Mouse (Mus musculus): ENCODE results near the gene Chac1. TPM values are rescaled to one million over a fixed set of nuclear protein-coding genes. Genes with fewer than 3 reads are reported as not detected.

The Chac1 gene
- 1 to 10 TPM; 6.4 to 7.1 TPM for total RNA-seq (2021)

DNA sequence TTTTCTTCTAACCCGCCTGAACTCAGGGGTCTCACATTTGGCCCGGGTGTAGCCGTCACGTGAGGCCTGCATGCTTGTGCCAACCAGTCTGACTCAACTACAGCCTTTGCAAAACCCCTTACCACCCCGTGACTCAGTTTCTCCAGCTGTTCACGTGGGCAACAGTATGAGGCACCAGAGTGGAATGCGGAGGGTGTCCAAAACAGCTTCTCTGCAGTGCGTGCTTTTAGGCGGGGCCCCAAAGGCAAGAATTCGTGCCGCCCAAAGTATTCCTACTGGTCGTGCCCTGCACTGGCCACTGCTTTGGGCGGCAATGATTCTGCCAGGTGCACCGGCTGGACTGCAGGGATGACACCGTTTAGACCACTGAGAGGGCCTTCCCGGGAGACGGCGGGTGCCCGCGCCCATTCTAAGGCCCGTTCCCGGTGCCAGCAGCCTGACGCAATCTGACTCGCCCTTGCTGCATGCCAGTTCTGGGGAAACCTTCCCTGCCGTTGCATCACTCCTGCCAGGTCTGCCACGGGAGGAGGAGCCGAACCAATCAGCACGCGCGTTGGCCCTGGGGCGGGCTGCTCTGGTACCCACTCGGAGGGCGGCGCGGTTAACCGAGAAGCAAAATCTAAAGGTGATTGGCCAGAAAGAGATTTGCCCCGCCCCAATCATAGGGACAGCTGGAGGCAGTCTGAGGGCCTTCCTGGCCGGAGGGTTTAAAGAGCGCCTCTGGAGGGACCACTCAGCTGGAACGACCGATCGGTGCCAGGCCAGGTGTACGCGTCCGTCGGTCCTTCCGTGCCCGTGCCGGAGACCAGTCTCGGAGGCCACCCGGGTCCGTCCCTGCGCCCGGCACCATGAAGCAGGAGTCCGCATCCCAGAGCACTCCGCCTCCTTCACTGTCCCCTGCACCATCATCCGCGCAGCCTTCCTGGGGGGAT, at the start of gene Chac1:
Gene Chac1 (plus strand): TSS at position 675 of the 932 bp plus-strand sequence.
- peak; percentile 83 to 84 for DNase-seq (ENCODE audit: extremely low spot score in 1 of 2, low spot score in 1 of 2)

DNA sequence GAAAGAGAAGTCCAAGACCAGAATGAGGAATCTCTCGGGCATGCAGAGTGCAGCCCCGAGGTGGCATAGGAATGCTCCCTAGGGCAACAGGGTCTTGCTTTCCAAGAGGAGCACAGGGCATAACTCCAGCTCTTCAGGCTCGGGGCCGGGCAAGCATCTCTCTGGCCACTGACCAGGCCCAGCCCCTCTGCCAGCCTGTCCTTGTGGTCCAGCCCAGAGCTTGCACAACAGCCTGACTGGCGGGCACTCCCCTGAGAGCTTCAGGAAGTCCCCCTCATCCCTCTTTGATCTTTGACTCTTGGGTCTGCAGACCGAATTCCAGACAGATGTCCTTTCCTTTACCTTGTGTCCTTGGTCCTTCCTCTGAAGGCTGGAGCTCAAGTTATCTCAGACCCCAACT, 48.2 kb upstream of the Chac1 start:
- DNase-seq (ENCODE audit: extremely low spot score in 1 of 2, low spot score in 1 of 2), result no peak

- DNase-seq (ENCODE audit: extremely low spot score in 1 of 2, low spot score in 1 of 2), result no peak
Measured at GRCm38 (mm10) chr2:119304391-119304790, 46.6 kb upstream of the Chac1 start.

DNA sequence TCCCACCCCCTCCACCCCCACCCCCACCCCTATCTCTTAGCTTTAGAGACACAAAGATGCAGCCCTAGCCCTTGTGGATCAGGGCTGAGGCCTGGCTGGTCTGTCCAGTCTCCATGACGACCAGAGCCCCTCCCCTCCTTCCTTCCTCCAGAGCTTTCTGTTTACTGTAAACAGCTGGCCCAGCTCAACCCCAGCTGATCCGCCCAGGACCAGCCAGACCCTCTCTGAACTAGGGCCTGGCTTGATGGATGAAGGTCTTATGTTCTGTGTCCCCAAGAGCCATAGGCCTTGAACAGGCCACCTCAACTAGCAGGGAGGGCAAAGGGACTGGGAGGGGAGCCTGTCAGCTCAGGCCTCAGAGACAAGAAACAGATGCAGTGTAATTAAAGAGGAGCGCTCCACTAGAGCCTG, 46.2 kb upstream of the Chac1 start:
- DNase-seq (ENCODE audit: extremely low spot score in 1 of 2, low spot score in 1 of 2), result no peak

DNA sequence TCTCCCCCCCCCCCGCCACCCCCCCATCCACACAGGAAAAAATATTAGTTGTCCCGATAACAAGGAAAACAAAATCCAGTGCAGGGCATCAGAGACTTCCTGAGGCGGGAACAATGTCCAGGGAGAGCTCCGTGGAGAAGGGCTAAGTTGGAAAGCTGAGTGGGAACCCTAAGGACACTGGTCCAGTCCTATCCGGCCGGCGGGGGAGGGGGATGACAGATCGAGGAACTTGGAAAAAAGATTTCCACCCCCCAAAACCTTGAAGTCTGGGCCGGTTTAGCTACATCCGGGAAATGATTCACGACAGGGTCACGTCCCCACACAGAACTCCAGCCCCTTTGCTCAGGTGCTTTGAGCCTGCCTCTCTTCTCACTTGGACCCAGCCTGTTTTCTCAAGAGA, 39.5 kb upstream of the Chac1 start:
- DNase-seq (ENCODE audit: extremely low spot score in 1 of 2, low spot score in 1 of 2), result no peak

DNA sequence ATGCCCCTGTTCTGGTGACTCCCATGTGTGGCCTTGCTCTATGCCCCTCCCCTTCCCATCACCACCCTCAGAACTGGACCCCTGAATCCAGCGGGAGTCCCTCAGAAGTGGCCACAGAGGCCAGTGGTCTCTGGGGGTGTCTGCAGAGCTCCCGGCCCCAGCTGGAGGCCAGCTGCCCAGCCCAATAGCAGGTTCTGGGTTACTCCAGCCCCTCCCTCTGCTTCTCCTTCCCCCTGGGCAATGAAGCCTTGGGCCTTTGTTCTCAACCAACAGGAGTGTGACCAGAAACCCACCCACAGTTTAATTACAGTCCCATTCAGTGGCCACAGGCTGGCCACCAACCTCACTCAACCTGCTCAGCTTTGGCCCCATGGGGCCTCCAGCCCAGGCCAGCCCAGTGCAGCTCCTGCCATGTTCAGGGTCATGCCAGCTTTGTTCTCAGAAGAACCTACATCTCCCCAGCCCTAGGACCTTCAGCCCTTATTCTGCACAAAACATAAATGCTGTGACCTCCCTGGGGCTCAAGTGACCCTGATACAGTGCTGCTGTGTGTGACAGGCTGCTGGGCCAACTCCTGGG, 38.6 kb upstream of the Chac1 start:
- no peak for DNase-seq (ENCODE audit: extremely low spot score in 1 of 2, low spot score in 1 of 2)

DNA sequence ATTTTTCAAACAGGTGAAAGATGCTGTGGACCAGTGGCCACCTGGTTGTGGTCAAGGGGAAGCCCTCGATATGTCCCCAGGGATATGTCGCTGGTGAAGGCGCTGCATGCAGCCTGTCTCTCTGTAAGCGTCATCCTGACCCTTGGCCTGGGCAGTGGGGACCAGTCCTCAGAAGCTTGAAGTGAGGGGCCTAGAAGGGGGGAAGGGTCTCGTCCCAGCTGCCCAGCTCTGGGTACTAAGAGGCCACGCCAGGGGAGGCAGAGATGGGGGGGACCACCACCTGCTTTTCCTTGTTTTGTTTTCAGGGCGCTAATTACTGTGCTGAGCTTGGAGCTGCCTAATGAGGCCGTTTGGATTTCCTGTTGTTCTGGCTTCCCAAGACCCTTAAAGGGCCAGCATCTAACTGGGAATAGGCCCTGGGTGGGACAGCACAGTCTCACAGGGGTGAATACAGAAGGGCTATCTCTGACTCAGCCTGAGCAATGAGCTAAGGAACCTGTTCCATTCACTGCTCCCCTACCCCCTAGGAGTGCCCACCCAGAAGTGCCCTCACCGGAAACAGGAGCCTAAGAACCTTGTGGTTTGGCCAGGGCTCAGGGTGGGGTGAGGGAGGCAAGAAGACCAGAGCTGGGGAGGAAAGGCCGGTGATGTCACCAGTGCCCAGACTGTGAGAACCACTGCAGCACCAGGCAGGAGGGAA, 37.1 kb upstream of the Chac1 start:
- no peak for DNase-seq (ENCODE audit: extremely low spot score in 1 of 2, low spot score in 1 of 2)

- DNase-seq (ENCODE audit: extremely low spot score in 1 of 2, low spot score in 1 of 2), result no peak
Measured at GRCm38 (mm10) chr2:119314742-119315310, 36.2 kb upstream of the Chac1 start.

DNA sequence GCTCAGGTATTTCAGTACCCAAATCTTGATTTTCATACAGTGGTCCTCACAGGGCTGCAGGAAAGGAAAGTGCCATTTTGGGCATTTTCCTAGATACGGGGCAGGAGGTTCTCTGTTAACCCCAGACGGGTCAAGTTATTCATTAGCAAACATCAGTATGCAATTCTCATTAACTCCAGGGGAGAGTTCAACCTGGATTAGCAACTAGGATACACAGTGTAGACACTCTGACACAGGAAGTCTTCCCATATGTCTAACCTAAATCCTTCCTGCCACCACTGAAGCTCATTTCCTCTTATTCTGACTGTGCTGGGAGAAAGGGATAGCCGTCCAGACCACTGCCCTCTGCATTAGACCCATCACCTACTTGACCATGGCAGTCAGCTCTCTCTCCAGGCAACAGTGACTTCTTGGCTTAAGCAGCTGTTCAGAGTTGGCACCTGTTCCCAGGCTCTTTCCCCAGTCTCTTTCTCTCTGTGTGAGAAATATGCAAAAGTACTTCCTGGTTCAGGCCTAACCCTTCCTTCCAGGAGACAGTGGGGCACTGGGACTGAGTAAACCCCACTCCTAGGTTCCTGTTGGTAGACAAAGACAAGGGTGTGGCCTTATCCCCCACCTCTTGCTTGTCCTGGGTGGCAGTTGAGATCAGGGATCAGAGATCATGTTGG, 32.9 kb upstream of the Chac1 start:
- no peak for DNase-seq (ENCODE audit: extremely low spot score in 1 of 2, low spot score in 1 of 2)

- DNase-seq (ENCODE audit: extremely low spot score in 1 of 2, low spot score in 1 of 2), result no peak
Measured at GRCm38 (mm10) chr2:119320571-119320970, 30.5 kb upstream of the Chac1 start.

GRCm38 (mm10) chr2:119321771-119322586, 29.1 kb upstream of the Chac1 start:
- no peak for DNase-seq (ENCODE audit: extremely low spot score in 1 of 2, low spot score in 1 of 2)

GRCm38 (mm10) chr2:119322587-119323300, 28.3 kb upstream of the Chac1 start:
- DNase-seq (ENCODE audit: extremely low spot score in 1 of 2, low spot score in 1 of 2), result peak in 1 of 2 experiments; percentile 49

GRCm38 (mm10) chr2:119323866-119324575, 27.0 kb upstream of the Chac1 start:
- no peak for DNase-seq (ENCODE audit: extremely low spot score in 1 of 2, low spot score in 1 of 2)

DNA sequence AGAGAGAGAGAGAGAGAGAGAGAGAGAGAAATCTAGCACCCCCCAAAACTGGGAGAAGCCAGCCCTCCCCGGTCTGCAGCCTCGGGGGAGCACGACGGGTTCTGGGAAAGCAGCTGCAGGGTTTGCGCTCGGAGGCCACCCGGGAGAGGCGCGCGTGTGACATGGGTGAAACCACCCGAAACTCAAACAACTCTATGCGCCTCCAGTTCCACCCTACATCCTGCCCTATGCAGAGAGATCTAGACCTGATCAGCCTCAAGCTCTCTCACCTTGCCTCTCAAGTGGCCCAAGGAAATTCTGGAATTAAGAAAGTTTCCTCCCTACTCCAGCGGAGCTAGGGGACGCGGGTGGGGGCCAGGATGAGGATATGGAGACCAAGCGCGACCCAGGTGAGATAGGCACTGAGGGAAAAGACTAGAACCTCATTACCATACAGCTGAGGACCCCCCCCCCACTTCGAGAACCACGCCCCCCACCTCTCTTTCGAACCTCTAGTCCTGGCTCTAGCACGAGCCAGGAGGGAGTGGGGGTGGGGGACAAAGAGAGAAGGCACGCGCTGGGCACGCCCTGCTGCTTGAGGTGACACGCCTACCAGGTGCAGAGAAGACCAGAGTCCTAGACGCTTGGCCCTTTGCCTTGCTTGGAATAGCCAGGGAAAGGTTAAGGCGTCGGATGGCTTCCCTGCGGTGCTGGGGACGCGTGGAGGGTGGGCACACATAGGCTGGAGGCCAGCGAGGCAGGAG, 26.3 kb upstream of the Chac1 start:
- DNase-seq (ENCODE audit: extremely low spot score in 1 of 2, low spot score in 1 of 2), result no peak

DNA sequence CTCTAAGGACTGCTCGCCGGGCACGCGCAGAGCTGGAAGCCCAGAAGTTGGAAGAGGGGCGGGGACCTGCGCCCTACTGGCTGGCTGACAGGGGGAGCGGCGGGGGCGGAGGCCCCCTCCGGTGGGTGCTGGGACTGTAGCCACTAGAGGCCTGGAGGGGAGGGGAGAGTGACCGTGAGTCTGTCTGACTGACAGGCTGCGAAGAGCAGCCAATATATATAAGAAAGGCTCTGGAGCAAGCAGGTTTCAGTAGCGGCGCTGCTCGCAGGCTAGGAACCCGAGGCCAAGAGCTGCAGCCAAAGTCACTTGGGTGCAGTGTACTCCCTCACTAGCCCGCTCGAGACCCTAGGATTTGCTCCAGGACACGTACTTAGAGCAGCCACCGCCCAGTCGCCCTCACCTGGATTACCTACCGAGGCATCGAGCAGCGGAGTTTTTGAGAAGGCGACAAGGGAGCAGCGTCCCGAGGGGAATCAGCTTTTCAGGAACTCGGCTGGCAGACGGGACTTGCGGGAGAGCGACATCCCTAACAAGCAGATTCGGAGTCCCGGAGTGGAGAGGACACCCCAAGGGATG, 25.4 kb upstream of the Chac1 start, which contains the start of gene Dll4:
Gene Dll4 (plus strand): TSS at position 217 of the 576 bp plus-strand sequence.
- no peak for DNase-seq (ENCODE audit: extremely low spot score in 1 of 2, low spot score in 1 of 2)

DNA sequence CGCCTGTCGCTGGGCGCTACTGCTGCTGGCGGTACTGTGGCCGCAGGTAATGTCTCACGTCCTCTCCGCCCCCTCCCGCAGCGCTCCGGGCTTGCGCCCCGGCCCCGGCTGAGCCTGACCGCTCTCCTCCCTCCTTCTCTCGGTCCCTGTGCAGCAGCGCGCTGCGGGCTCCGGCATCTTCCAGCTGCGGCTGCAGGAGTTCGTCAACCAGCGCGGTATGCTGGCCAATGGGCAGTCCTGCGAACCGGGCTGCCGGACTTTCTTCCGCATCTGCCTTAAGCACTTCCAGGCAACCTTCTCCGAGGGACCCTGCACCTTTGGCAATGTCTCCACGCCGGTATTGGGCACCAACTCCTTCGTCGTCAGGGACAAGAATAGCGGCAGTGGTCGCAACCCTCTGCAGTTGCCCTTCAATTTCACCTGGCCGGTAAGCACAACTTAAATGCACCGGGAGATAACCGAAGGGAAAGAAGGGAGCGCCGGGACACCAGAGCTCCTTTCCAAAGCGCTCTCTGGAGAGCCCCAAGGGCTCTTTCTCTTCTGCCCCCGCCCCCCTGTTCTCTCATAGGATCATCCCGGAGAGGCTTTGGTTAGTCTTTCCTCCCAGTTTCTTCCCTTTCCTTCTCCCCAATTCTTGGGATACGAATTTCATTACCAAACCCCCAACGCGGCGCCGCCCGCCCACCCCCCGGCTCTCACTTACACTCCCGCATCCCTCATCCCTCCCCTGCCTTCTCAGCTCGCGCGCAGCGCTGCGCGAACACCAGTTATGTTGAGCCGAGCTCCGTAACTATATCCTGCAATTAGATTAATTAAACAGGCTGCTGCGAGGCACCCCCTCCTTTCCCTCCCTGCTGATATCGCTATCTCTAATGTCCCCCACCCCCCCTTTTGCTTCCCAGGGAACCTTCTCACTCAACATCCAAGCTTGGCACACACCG, 24.6 kb upstream of the Chac1 start:
- no peak for DNase-seq (ENCODE audit: extremely low spot score in 1 of 2, low spot score in 1 of 2)
